Mouse (Mus musculus) E14TG2a.4 (cell line): ENCODE measurements around the gene Blmh.

ENCODE experiments used
- CTCF ChIP-seq: conservative IDR thresholded peaks from 2 replicates; pipeline ENCODE4 v1.5.1; 2014; ENCODE audit warnings: low read length
- NANOG ChIP-seq: IDR thresholded peaks from 2 replicates; pipeline ENCODE4 v1.6.1; 2014; ENCODE audit warnings: borderline replicate concordance, low read length, mixed read lengths
- POU5F1 ChIP-seq: IDR thresholded peaks from 2 replicates; pipeline ENCODE4 v1.6.1; 2014; ENCODE audit warnings: low read length, borderline replicate concordance

DNA sequence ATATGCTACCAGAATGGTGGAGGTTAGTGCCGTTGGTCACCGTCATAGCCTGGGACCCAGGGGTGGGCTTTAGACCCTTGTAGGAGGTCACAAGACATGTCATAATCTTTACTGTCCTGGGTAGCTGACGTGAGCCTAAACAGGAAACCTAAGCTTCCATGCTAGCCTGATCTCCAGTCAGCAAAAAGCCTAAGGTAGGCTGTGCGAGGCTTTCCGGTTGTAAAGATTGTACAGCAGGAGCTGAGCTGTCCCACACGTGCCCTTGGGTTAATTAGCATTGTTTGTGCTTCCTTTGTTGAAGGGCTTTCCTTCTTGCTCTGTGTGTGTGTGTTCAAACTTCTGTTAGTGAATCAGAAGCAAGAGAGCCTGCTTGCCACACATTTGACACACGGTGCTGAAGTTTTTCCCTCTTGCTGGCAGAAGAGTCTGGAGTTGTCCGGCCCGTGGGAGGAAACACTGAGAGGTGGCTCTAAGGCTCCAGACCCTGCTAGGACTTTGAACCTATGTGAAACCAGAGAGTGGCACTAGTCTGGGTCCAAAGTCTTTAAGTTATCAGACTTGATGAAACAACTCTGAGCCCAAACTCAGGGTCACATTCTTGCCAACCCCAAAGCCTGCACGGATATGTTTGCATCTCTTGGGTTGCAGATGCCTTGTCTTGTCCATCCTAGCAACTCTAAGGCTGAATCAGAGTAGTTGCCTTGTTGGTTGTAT is 86.3 kb downstream of the Blmh start:
- no peak for TF ChIP-seq CTCF
- TF ChIP-seq NANOG = no peak
- TF ChIP-seq POU5F1 = no peak
